Mouse (Mus musculus): ENCODE data around the gene Six5. TPM values are rescaled to one million over a fixed set of nuclear protein-coding genes. Genes with fewer than 3 reads are reported as not detected.
A peak's percentile ranks its signal among the peaks of the same experiment; 100 is the strongest.

Gene Six5
- polyA plus RNA-seq, 1 experiment from 2014 or later = 7.3 TPM

- Histone ChIP-seq H3K27ac (no peak overlapping the region), H3K4me2 (no peak overlapping the region), H3K36me3 (replicated peaks) (peaks cover 60% of the 10 kb centered on the region), H3K9ac (no peak overlapping the region), H3K9me3 (0 out of 2 replicates have a peak, but pooled peaks cover 4% of the 10 kb centered on the region), H3K4me3 (replicated peaks) (no peak overlapping the region), H3K27me3 (no peaks in the 10 kb centered on the region), H3K4me1 (peaks cover 34% of the 10 kb centered on the region)
- 84% methylated on average over 3 of the region's 3 CpGs for WGBS
- ATAC-seq (ENCODE audit: low FRiP score) = no peak
Observed at GRCm38 (mm10) chr7:19078732-19079131, 15.7 kb upstream of the Six5 start.

GRCm38 (mm10) chr7:19080451-19080950 lies 13.9 kb upstream of the Six5 start:
- no peaks in the 10 kb centered on the region for H3K9me3 ChIP-seq
- peaks cover 69% of the 10 kb centered on the region for H3K36me3 ChIP-seq (replicated peaks)

DNA sequence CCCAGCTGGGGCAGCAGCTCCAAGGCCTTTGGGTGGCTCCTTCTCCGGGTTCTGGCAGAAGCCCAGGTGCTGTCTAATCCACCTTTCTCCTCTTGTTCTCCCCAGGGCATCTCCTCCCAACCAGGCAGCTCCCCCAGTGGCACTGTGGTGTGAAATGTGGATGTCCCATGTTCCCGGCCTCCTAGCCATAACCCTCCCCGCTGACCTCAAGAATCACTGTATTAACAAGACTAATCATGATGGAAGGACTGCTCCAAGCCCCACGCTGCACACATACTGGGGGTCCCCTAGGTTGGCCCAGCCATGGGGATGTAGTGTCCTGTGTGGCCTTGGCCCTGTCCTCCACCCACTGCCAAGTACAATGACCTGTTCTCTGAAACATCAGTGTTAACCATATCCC lies 12.2 kb upstream of the Six5 start:
- no peak overlapping the region for H3K4me3 ChIP-seq (replicated peaks)
- H3K4me1 ChIP-seq = peaks cover 41% of the 10 kb centered on the region
- H3K27me3 ChIP-seq = peaks cover 16% of the 10 kb centered on the region; the same call in 1 of the 2 replicates
- H3K36me3 ChIP-seq (replicated peaks) = peaks cover 70% of the 10 kb centered on the region
- 83% methylated on average over 4 of the region's 4 CpGs for WGBS
- no peaks in the 10 kb centered on the region for H3K9me3 ChIP-seq
- no peak for ATAC-seq (ENCODE audit: low FRiP score)
- H3K9ac ChIP-seq = 0 out of 2 replicates have a peak overlapping the region, but pooled peaks have one; percentile 7
- H3K4me2 ChIP-seq = no peak overlapping the region
- no peak overlapping the region for H3K27ac ChIP-seq

More at GRCm38 (mm10) chr7:19080451-19080950, 13.9 kb upstream of the Six5 start:
- Histone ChIP-seq H3K27ac (no peak overlapping the region), H3K27me3 (peaks cover 7% of the 10 kb centered on the region; the same call in 1 of the 2 replicates), H3K9ac (no peak overlapping the region; the same call in 1 of the 2 replicates), H3K4me1 (peaks cover 44% of the 10 kb centered on the region), H3K4me2 (no peak overlapping the region), H3K4me3 (replicated peaks) (no peak overlapping the region)
- ATAC-seq (ENCODE audit: low FRiP score) = no peak
- WGBS = 91% methylated on average over 19 of the region's 19 CpGs

DNA sequence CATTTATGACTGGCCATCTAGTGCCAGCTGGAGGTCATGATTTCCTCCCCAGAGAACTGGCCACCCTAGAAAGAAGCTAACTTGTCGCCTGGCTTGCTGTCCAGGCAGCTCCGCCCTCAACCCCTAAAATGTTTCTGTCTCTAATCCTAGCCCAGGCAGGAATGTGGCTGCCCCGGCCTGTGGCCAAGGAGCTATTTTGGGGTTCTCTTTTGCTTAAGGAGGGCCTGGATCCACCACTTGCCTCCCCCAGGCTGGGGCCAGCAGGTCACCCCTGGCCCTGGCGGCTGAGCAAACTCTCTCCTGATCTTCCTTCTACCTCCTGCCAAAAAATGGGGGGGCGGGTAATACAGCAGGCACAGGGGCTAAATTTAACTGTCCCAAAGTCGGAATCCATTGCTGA lies 11.3 kb upstream of the Six5 start:
- Histone ChIP-seq H3K4me3 (replicated peaks) (no peak overlapping the region), H3K27me3 (peaks cover 16% of the 10 kb centered on the region; the same call in 1 of the 2 replicates), H3K27ac (no peak overlapping the region), H3K9ac (no peak overlapping the region), H3K4me2 (no peak overlapping the region), H3K36me3 (replicated peaks) (peaks cover 76% of the 10 kb centered on the region), H3K4me1 (peaks cover 32% of the 10 kb centered on the region), H3K9me3 (no peaks in the 10 kb centered on the region)
- ATAC-seq (ENCODE audit: low FRiP score) = no peak
- WGBS = 68% methylated on average over 6 of the region's 6 CpGs

GRCm38 (mm10) chr7:19083701-19084100 lies 10.7 kb upstream of the Six5 start, which contains the start of gene Dmpk:
Dmpk (plus strand) TSS chr7:19083849.
- no peak within 1 kb of the TSS for H3K4me3 ChIP-seq (replicated peaks)
- no peak within 1 kb of the TSS for H3K9ac ChIP-seq
- ATAC-seq (ENCODE audit: low FRiP score) = no peak
- no peak within 1 kb of the TSS for H3K4me2 ChIP-seq
- 49% methylated on average over 10 of the region's 10 CpGs for WGBS
- peaks cover 16% of the 10 kb centered on the region; the same call in 1 of the 2 replicates for H3K27me3 ChIP-seq
- H3K27ac ChIP-seq = no peak within 1 kb of the TSS
- peaks cover 31% of the 10 kb centered on the region for H3K4me1 ChIP-seq
- H3K36me3 ChIP-seq (replicated peaks) = peaks cover 76% of the 10 kb centered on the region
- H3K9me3 ChIP-seq = no peaks in the 10 kb centered on the region

DNA sequence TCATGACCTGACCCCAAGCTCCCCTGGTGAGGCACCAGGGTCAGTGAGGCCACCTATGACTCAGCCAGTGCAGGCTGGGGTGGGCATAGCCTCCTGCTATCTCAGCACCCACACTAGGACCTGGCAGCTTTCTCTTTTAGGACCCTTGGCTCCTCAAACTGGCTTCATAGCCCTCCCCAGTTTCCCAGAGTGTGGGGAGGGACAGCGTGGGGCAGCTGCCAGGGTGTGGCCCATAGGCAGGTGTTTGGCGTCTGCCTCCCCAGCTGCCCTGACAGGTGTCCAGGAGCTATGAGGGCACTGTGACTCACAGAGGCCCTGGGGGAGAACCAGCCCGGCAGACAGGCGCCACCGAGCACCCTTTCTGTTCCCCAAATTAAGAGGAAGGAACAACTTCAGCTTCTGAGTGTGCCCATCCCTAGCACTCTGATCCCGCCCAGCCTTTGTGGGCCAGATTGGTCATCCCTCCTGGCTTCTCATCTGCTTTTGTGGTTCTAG lies 10.1 kb upstream of the Six5 start:
- WGBS = 79% methylated on average over 6 of the region's 6 CpGs
- Histone ChIP-seq H3K9ac (no peak overlapping the region), H3K36me3 (replicated peaks) (peaks cover 75% of the 10 kb centered on the region), H3K9me3 (no peaks in the 10 kb centered on the region), H3K4me2 (no peak overlapping the region), H3K4me3 (replicated peaks) (no peak overlapping the region), H3K27ac (no peak overlapping the region), H3K27me3 (peaks cover 16% of the 10 kb centered on the region; the same call in 1 of the 2 replicates), H3K4me1 (peaks cover 31% of the 10 kb centered on the region)
- no peak for ATAC-seq (ENCODE audit: low FRiP score)

DNA sequence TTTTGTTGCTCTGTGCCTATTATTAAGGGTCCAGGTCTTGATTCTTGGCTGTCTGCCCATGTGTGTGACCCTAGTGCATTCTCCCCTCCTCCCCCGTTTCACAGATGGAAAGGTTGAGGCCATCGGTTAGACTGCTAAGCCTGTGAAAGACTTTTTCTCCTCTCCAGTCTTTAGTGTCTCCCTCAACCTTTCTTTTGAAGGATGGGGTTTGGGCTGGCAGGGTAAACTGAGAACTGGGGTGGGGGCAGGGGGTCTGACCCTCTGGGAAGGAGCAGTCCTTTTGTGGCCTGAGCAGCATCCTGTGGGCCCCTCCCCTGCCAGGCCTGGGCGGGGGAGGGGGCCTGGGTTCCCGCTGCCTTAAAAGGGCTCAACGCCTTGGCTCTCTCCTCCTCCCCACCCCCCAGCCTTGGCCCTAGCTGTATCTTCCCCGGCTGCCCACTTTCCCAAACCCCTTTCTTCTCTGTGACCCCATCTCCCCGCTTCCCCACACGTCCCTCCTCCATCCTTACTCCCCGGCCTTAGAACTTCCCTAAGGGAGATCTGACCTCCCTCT lies 9.4 kb upstream of the Six5 start:
- Histone ChIP-seq H3K36me3 (replicated peaks) (peaks cover 74% of the 10 kb centered on the region), H3K4me2 (no peak overlapping the region), H3K27ac (0 out of 2 replicates have a peak overlapping the region, but pooled peaks have one; percentile 13), H3K9ac (no peak overlapping the region; the same call in 1 of the 2 replicates), H3K4me1 (peaks cover 31% of the 10 kb centered on the region), H3K9me3 (no peaks in the 10 kb centered on the region), H3K4me3 (replicated peaks) (no peak overlapping the region), H3K27me3 (peaks cover 16% of the 10 kb centered on the region; the same call in 1 of the 2 replicates)
- ATAC-seq (ENCODE audit: low FRiP score) = no peak
- WGBS = 23% methylated on average over 9 of the region's 9 CpGs

DNA sequence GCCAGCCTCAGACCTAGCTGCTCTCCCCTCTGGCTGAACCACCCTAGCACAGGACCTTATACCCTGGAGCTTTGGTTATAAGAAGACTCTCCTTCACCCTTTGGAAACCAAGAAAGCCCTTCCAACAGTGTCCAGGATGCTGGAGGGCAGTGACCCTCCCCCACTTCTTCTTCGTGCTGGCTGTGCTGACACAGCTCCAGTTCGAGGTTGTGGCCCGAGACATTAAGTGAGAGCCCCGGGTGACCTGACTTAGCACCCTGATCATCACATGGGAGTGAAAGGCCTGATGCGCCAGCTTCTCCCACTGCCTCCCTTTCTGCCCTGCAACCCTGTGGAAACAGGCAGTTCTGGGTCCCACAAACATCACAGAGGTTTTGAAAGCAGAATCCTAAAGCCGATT lies 8.9 kb upstream of the Six5 start:
- no peak for ATAC-seq (ENCODE audit: low FRiP score)
- Histone ChIP-seq H3K27ac (0 out of 2 replicates have a peak overlapping the region, but pooled peaks have one; percentile 13), H3K4me1 (peaks cover 31% of the 10 kb centered on the region), H3K9me3 (no peaks in the 10 kb centered on the region), H3K4me3 (replicated peaks) (no peak overlapping the region), H3K36me3 (replicated peaks) (peaks cover 73% of the 10 kb centered on the region), H3K4me2 (no peak overlapping the region), H3K9ac (no peak overlapping the region; the same call in 1 of the 2 replicates), H3K27me3 (peaks cover 16% of the 10 kb centered on the region)
- WGBS = 11% methylated on average over 6 of the region's 6 CpGs

GRCm38 (mm10) chr7:19086042-19086441 lies 8.4 kb upstream of the Six5 start:
- no peak overlapping the region for H3K4me3 ChIP-seq (replicated peaks)
- H3K27ac ChIP-seq = no peak overlapping the region
- no peak overlapping the region for H3K9ac ChIP-seq
- no peak overlapping the region for H3K4me2 ChIP-seq
- WGBS = 9% methylated on average over 14 of the region's 14 CpGs
- peaks cover 73% of the 10 kb centered on the region for H3K36me3 ChIP-seq (replicated peaks)
- peaks cover 21% of the 10 kb centered on the region for H3K27me3 ChIP-seq
- no peaks in the 10 kb centered on the region for H3K9me3 ChIP-seq
- ATAC-seq (ENCODE audit: low FRiP score) = no peak
- peaks cover 32% of the 10 kb centered on the region for H3K4me1 ChIP-seq

DNA sequence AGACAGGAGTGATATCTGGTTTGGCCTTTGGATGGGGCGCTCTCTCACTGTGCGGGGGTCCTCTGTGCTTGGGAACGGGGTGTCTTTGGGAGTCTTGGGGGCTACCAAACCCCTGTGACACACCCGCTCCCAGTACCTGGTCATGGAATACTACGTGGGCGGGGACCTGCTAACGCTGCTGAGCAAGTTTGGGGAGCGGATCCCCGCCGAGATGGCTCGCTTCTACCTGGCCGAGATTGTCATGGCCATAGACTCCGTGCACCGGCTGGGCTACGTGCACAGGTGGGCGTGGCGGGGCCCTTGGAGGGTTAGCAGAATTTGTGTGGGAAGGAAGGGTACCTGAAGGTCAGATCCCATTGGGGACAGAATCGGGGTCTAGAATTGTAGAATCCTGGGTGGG lies 7.6 kb upstream of the Six5 start:
- WGBS = 54% methylated on average over 18 of the region's 18 CpGs
- no peak for ATAC-seq (ENCODE audit: low FRiP score)
- H3K36me3 ChIP-seq (replicated peaks) = peaks cover 70% of the 10 kb centered on the region
- H3K9me3 ChIP-seq = no peaks in the 10 kb centered on the region
- peaks cover 29% of the 10 kb centered on the region for H3K27me3 ChIP-seq
- no peak overlapping the region for H3K4me3 ChIP-seq (replicated peaks)
- H3K9ac ChIP-seq = no peak overlapping the region
- no peak overlapping the region for H3K27ac ChIP-seq
- peaks cover 39% of the 10 kb centered on the region for H3K4me1 ChIP-seq
- no peak overlapping the region for H3K4me2 ChIP-seq

- H3K4me1 ChIP-seq = peaks cover 48% of the 10 kb centered on the region
- H3K36me3 ChIP-seq (replicated peaks) = peaks cover 50% of the 10 kb centered on the region
- H3K27me3 ChIP-seq = peaks cover 36% of the 10 kb centered on the region
Observed at GRCm38 (mm10) chr7:19088813-19089212, 5.6 kb upstream of the Six5 start.

DNA sequence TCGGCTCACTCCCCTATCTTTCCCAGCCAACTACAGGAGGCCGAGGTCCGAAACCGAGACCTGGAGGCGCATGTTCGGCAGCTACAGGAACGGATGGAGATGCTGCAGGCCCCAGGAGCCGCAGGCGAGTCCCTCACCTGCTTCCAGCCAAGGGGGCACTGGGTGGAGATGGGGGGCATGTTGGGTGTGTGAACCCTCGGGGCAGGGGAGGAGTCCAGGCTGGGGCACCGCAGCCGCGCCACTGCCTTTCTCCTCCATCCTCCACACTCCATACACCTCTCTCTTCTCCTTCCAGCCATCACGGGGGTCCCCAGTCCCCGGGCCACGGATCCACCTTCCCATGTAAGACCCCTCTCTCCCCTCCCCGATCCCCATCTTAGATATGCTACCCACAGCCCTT lies 2.5 kb upstream of the Six5 start:
- Histone ChIP-seq H3K4me1 (peaks cover 54% of the 10 kb centered on the region), H3K36me3 (replicated peaks) (peaks cover 45% of the 10 kb centered on the region), H3K9ac (peak overlapping the region; percentile 51), H3K4me3 (replicated peaks) (peak overlapping the region; percentile 72; the same call in 1 of the 2 replicates), H3K27ac (peak overlapping the region; percentile 82; the same call in 1 of the 2 replicates), H3K4me2 (peak overlapping the region; percentile 95), H3K9me3 (no peaks in the 10 kb centered on the region), H3K27me3 (peaks cover 24% of the 10 kb centered on the region)
- no peak for ATAC-seq (ENCODE audit: low FRiP score)
- 25% methylated on average over 16 of the region's 17 CpGs for WGBS

More at GRCm38 (mm10) chr7:19088813-19089212, 5.6 kb upstream of the Six5 start:
- 39% methylated on average over 10 of the region's 10 CpGs for WGBS
- H3K9me3 ChIP-seq = no peaks in the 10 kb centered on the region
- no peak for ATAC-seq (ENCODE audit: low FRiP score)
- no peak overlapping the region for H3K9ac ChIP-seq
- no peak overlapping the region for H3K4me2 ChIP-seq
- H3K4me3 ChIP-seq (replicated peaks) = no peak overlapping the region
- no peak overlapping the region for H3K27ac ChIP-seq

All from forebrain, embryonic 12.5 days (tissue).